Mouse (Mus musculus): ENCODE measurements at regions not wholly inside any gene's neighbourhood (a gene's known extent, or its start where the extent isn't known, plus 50 kb on each side); places are given as distances from the start of the nearest gene placed in this dataset.

- no peak for DNase-seq (ENCODE audit: low spot score)
These were observed 852.0 kb upstream of the Agtr1b start for GRCm38 (mm10) chr3:21218936-21219335.

- DNase-seq (ENCODE audit: low spot score): no peak
These were observed 835.3 kb upstream of the Tbl1xr1 start for GRCm38 (mm10) chr3:21241184-21241583.

- DNase-seq (ENCODE audit: low spot score): no peak
These were observed 820.2 kb upstream of the Tbl1xr1 start for GRCm38 (mm10) chr3:21256129-21256760.

- no peak for DNase-seq (ENCODE audit: low spot score)
These were observed 813.1 kb upstream of the Tbl1xr1 start for GRCm38 (mm10) chr3:21263317-21263716.

GRCm38 (mm10) chr3:21265491-21265890, 811.0 kb upstream of the Tbl1xr1 start:
- no peak for DNase-seq (ENCODE audit: low spot score)

- DNase-seq (ENCODE audit: low spot score): no peak
These were observed 807.9 kb upstream of the Tbl1xr1 start for GRCm38 (mm10) chr3:21268429-21269129.

GRCm38 (mm10) chr3:21269130-21269440, 807.4 kb upstream of the Tbl1xr1 start:
- DNase-seq (ENCODE audit: low spot score): no peak

- DNase-seq (ENCODE audit: low spot score): no peak
These were observed 805.7 kb upstream of the Tbl1xr1 start for GRCm38 (mm10) chr3:21270788-21271187.

- no peak for DNase-seq (ENCODE audit: low spot score)
These were observed 804.2 kb upstream of the Tbl1xr1 start for GRCm38 (mm10) chr3:21272219-21272618.

GRCm38 (mm10) chr3:21292774-21293173, 783.7 kb upstream of the Tbl1xr1 start:
- no peak for DNase-seq (ENCODE audit: low spot score)

- DNase-seq (ENCODE audit: low spot score): no peak
These were observed 783.1 kb upstream of the Tbl1xr1 start for GRCm38 (mm10) chr3:21293308-21293707.

GRCm38 (mm10) chr3:21294776-21295175, 781.7 kb upstream of the Tbl1xr1 start:
- no peak for DNase-seq (ENCODE audit: low spot score)

GRCm38 (mm10) chr3:21296581-21297110, 779.8 kb upstream of the Tbl1xr1 start:
- DNase-seq (ENCODE audit: low spot score): no peak

- DNase-seq (ENCODE audit: low spot score): no peak
These were observed 751.0 kb upstream of the Tbl1xr1 start for GRCm38 (mm10) chr3:21325329-21325896.

- DNase-seq (ENCODE audit: low spot score): no peak
These were observed 734.5 kb upstream of the Tbl1xr1 start for GRCm38 (mm10) chr3:21341916-21342315.

- no peak for DNase-seq (ENCODE audit: low spot score)
These were observed 733.4 kb upstream of the Tbl1xr1 start for GRCm38 (mm10) chr3:21343095-21343494.

- DNase-seq (ENCODE audit: low spot score): no peak
These were observed 727.0 kb upstream of the Tbl1xr1 start for GRCm38 (mm10) chr3:21349421-21349820.

- no peak for DNase-seq (ENCODE audit: low spot score)
These were observed 720.3 kb upstream of the Tbl1xr1 start for GRCm38 (mm10) chr3:21356150-21356549.

- DNase-seq (ENCODE audit: low spot score): no peak
These were observed 719.4 kb upstream of the Tbl1xr1 start for GRCm38 (mm10) chr3:21356831-21357712.

- DNase-seq (ENCODE audit: low spot score): no peak
These were observed 718.4 kb upstream of the Tbl1xr1 start for GRCm38 (mm10) chr3:21358068-21358467.

- DNase-seq (ENCODE audit: low spot score): no peak
These were observed 715.4 kb upstream of the Tbl1xr1 start for GRCm38 (mm10) chr3:21361069-21361468.

- no peak for DNase-seq (ENCODE audit: low spot score)
These were observed 696.6 kb upstream of the Tbl1xr1 start for GRCm38 (mm10) chr3:21379816-21380215.
